Mouse (Mus musculus) heart, adult 10 weeks (tissue): ENCODE results near the gene Atat1. TPM values are rescaled to one million over a fixed set of nuclear protein-coding genes. Genes with fewer than 3 reads are reported as not detected.

Experiments used
- polyA plus RNA-seq: library from polyadenylated mRNA; stranded (reverse); fragments of 350-450 nt; fragmentation: Illumina TruSeq; extraction: RNeasy Lipid Tissue Mini Kit (QIAGEN cat#74804); gene quantifications from one replicate; pipeline ENCODE4 v1.2.3, GENCODE M21; 2014; ENCODE audit warnings: low read depth, low replicate concordance

The Atat1 gene
- polyA plus RNA-seq, result 9.7 TPM

GRCm38 (mm10) chr17:35909919-35910369 is at the start of gene Atat1:
Gene Atat1 (minus strand): TSS chr17:35910075.

GRCm38 (mm10) chr17:35916297-35917142 is 6.6 kb upstream of the Atat1 start, which contains the start of the genes Mrps18b and Ppp1r10:
Gene Mrps18b (minus strand): TSS chr17:35916389.
Gene Ppp1r10 (plus strand): TSS chr17:35916434.

GRCm38 (mm10) chr17:35896781-35897643 is 12.9 kb downstream of the Atat1 start, which contains the start of gene 2310061I04Rik:
Gene 2310061I04Rik (minus strand): TSS chr17:35897431.

GRCm38 (mm10) chr17:35879245-35880057 is 30.4 kb downstream of the Atat1 start, which contains the start of gene Dhx16:
Gene Dhx16 (plus strand): TSS chr17:35879819.

GRCm38 (mm10) chr17:35865481-35866280 is 44.2 kb downstream of the Atat1 start, which contains the start of gene Ppp1r18:
Gene Ppp1r18 (plus strand): TSS chr17:35865593.

GRCm38 (mm10) chr17:35861198-35861857 is 48.5 kb downstream of the Atat1 start, which contains the start of gene Nrm:
Gene Nrm (plus strand): TSS chr17:35861318.

Other genes with a start within 250 kb of the Atat1 start
- 18.8 TPM for gene Vars2, start 242.5 kb downstream of the Atat1 start, polyA plus RNA-seq
- 17.7 TPM for gene Gtf2h4, start 236.3 kb downstream of the Atat1 start, polyA plus RNA-seq
- 21.4 TPM for gene Ddr1, start 205.5 kb downstream of the Atat1 start, polyA plus RNA-seq
- gene Ier3, start 88.4 kb downstream of the Atat1 start, polyA plus RNA-seq, result 49.8 TPM
- gene Flot1, start 86.8 kb downstream of the Atat1 start, polyA plus RNA-seq, result 165 TPM
- 61.0 TPM for gene Tubb5, start 71.8 kb downstream of the Atat1 start, polyA plus RNA-seq
- gene Mdc1, start 68.6 kb downstream of the Atat1 start, polyA plus RNA-seq, result 11.2 TPM
- 2.1 TPM for gene Nrm, start 48.8 kb downstream of the Atat1 start, polyA plus RNA-seq
- gene Ppp1r18, start 44.5 kb downstream of the Atat1 start, polyA plus RNA-seq, result 15.0 TPM
- gene Dhx16, start 30.3 kb downstream of the Atat1 start, polyA plus RNA-seq, result 35.4 TPM
- gene 2310061I04Rik, start 12.6 kb downstream of the Atat1 start, polyA plus RNA-seq, result 140 TPM
- 69.9 TPM for gene Mrps18b, start 6.3 kb upstream of the Atat1 start, polyA plus RNA-seq
- 16.9 TPM for gene Ppp1r10, start 6.4 kb upstream of the Atat1 start, polyA plus RNA-seq
- gene Abcf1, start 59.7 kb upstream of the Atat1 start, polyA plus RNA-seq, result 71.8 TPM
- gene Gnl1, start 69.8 kb upstream of the Atat1 start, polyA plus RNA-seq, result 26.8 TPM
- 5.0 TPM for gene Prr3, start 70.2 kb upstream of the Atat1 start, polyA plus RNA-seq
- 7.0 TPM for gene H2-T24, start 110.5 kb upstream of the Atat1 start, polyA plus RNA-seq
- gene H2-T23, start 122.8 kb upstream of the Atat1 start, polyA plus RNA-seq, result 36.4 TPM
- gene H2-T22, start 132.7 kb upstream of the Atat1 start, polyA plus RNA-seq, result 22.8 TPM
- not detected for gene Gm6034, start 132.9 kb upstream of the Atat1 start, polyA plus RNA-seq
- gene Gm11127, start 148.3 kb upstream of the Atat1 start, polyA plus RNA-seq, result not detected
- not detected for gene Gm19684, start 211.6 kb upstream of the Atat1 start, polyA plus RNA-seq
- not detected for gene Gm7030, start 219.3 kb upstream of the Atat1 start, polyA plus RNA-seq